Mouse (Mus musculus) forebrain, embryonic 14.5 days (tissue): ENCODE measurements at regions not wholly inside any gene's neighbourhood (a gene's known extent, or its start where the extent isn't known, plus 50 kb on each side); places are given as distances from the start of the nearest gene placed in this dataset.

Experiments used
- ATAC-seq: fragments of 200-750 bp; cut with Nextera tagmentation; 2 replicates; pipeline ENCODE4 v1.8.0; 2017; ENCODE audit warnings: mild to moderate bottlenecking, moderate library complexity
- DNase-seq: peaks from one replicate; pipeline ENCODE4 v3.0.0-alpha.2; 2015; ENCODE audit warnings: low spot score
- H3K27ac ChIP-seq: fragments of 300-500 bp; sonication (generic); 2 replicates; pipeline ENCODE4 v1.5.1; 2014; ENCODE audit warnings: low read depth, mild to moderate bottlenecking, control low read depth, low read length, moderate library complexity
- H3K27me3 ChIP-seq: fragments of 300-500 bp; sonication (generic); replicated peaks from 2 replicates; pipeline ENCODE4 v1.6.1; 2014; ENCODE audit warnings: low read length, control low read depth, mixed read lengths; ENCODE audit not compliant: control insufficient read depth, insufficient read depth
- H3K36me3 ChIP-seq: fragments of 300-500 bp; sonication (generic); 2 replicates; pipeline ENCODE4 v1.6.1; 2014; ENCODE audit warnings: low read length, control low read depth; ENCODE audit not compliant: control insufficient read depth, insufficient read depth
- H3K4me1 ChIP-seq: fragments of 300-500 bp; sonication (generic); 2 replicates; pipeline ENCODE4 v1.6.1; 2014; ENCODE audit warnings: antibody characterized with exemption, low read length, control low read depth; ENCODE audit not compliant: control insufficient read depth, insufficient read depth
- H3K4me2 ChIP-seq: fragments of 300-500 bp; sonication (generic); 2 replicates; pipeline ENCODE4 v1.6.1; 2014; ENCODE audit warnings: mild to moderate bottlenecking, control low read depth, low read length
- H3K4me3 ChIP-seq: fragments of 300-500 bp; sonication (generic); 2 replicates; pipeline ENCODE4 v1.5.1; 2014; ENCODE audit warnings: low read depth, low read length, control low read depth
- H3K9ac ChIP-seq: fragments of 300-500 bp; sonication (generic); 2 replicates; pipeline ENCODE4 v1.6.1; 2014; ENCODE audit warnings: mild to moderate bottlenecking, low read length, control low read depth, moderate library complexity
- H3K9me3 ChIP-seq: fragments of 300-500 bp; sonication (generic); replicated peaks from 2 replicates; pipeline ENCODE4 v1.6.1; 2016; ENCODE audit warnings: low read length, control low read depth, mixed read lengths; ENCODE audit not compliant: control insufficient read depth
- WGBS: fragments of 180-500 bp; shearing (Covaris S2); extraction: QIAGEN DNeasy Blood & Tissue Kit; methylation state at CpG from one replicate; pipeline ENCODE4 v1.1.7; 2014; 5-methylcytosine and 5-hydroxymethylcytosine counted together

DNA sequence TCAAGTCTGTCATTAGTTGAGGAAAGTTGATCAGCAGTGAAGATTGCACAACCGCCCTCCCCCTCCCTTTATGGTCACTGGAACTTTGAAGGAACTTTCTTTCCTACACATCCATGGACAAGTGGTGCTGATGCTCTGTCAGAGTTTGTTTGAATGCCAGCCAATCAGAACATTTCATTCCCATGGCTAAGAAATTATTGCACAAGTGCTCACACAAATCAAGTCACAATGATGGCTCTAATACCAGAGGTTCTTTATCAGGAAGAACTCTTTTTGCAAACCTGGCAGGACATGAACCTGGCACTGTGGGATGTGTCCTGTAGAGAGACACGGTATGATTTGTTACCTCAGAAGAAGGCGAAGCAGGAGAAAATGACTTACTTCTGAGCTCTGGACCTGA lies 54.3 kb upstream of the Spry2 start:
- Histone ChIP-seq H3K4me2 (no peak overlapping the region), H3K4me3 (no peak overlapping the region), H3K9me3 (no peaks in the 10 kb centered on the region), H3K27me3 (no peaks in the 10 kb centered on the region), H3K9ac (no peak overlapping the region), H3K4me1 (no peaks in the 10 kb centered on the region), H3K27ac (no peak overlapping the region), H3K36me3 (no peaks in the 10 kb centered on the region)
- 88% methylated on average over 3 of the region's 3 CpGs for WGBS
- no peak for DNase-seq
- no peak for ATAC-seq

DNA sequence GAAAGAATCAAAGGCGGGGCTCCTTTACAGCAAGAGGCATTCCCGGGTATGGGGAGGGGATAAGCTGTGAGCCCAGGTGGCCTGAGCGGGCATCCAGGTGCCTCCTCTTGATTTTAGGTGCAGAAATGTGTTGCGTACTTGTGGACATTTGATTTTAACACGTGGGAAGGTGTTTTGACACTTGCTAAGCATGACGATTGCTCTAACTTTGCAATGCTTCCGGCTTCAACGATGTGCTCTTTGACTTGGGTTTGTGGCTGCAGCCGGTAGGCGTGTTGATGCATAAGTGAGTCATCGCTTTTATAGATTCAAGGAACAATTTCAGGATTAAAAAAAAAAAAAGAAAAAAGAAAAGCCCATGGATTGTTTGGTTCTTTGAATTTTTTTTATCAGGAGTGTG lies 58.5 kb upstream of the Spry2 start:
- no peaks in the 10 kb centered on the region for H3K9me3 ChIP-seq
- ATAC-seq (no peak), DNase-seq (no peak)
- no peaks in the 10 kb centered on the region for H3K4me1 ChIP-seq
- H3K36me3 ChIP-seq: no peaks in the 10 kb centered on the region
- no peak overlapping the region for H3K4me3 ChIP-seq
- no peak overlapping the region for H3K27ac ChIP-seq
- H3K4me2 ChIP-seq: no peak overlapping the region
- H3K27me3 ChIP-seq: no peaks in the 10 kb centered on the region
- H3K9ac ChIP-seq: no peak overlapping the region
- 92% methylated on average over 11 of the region's 11 CpGs for WGBS

DNA sequence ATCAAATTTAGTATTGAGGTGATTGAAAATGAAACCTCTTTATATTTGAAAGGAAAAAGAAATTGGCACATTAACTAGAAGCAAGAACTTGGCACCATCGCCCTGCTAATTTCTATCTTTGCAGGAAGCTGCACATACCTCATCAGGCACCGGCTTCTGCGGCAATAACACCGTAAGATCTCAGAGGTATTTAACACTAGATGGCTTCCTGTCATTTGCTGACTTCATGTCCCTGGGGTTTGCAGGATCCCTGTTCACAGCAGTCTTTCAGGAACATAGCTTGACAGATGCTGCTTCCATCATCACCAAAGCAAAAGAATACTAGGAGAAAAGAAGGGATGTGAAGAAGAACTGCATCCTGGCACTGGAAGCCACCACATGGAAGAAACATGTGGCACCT lies 60.2 kb upstream of the Spry2 start:
- Histone ChIP-seq H3K9ac (no peak overlapping the region), H3K27me3 (no peaks in the 10 kb centered on the region), H3K4me1 (no peaks in the 10 kb centered on the region), H3K4me2 (no peak overlapping the region), H3K9me3 (no peaks in the 10 kb centered on the region), H3K36me3 (no peaks in the 10 kb centered on the region), H3K4me3 (no peak overlapping the region), H3K27ac (no peak overlapping the region)
- 91% methylated on average over 4 of the region's 4 CpGs for WGBS
- DNase-seq (no peak), ATAC-seq (no peak)

DNA sequence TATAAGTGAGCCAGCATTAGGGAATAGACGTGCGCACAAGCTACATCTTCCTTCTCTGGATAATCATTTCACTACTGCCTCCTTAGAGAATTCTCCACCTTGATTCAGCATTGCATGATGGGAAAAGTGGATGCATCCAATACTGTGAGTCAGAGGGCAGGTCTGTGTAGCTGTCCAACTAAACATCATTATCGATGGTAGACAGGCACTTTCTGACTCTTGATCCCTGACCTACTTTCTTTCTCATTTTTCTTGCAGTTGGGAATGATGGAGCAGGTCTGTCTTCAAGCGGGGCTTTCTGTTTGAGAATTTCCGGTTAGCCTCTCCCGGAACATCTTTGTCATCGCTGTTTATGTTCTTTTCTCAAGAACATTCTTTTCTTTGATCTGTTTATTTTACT lies 61.4 kb upstream of the Spry2 start:
- ATAC-seq: no peak
- Histone ChIP-seq H3K4me3 (no peak overlapping the region), H3K36me3 (no peaks in the 10 kb centered on the region), H3K9me3 (no peaks in the 10 kb centered on the region), H3K27me3 (no peaks in the 10 kb centered on the region), H3K4me1 (no peaks in the 10 kb centered on the region), H3K4me2 (no peak overlapping the region), H3K9ac (no peak overlapping the region), H3K27ac (no peak overlapping the region)
- WGBS: 94% methylated on average over 7 of the region's 7 CpGs
- no peak for DNase-seq

DNA sequence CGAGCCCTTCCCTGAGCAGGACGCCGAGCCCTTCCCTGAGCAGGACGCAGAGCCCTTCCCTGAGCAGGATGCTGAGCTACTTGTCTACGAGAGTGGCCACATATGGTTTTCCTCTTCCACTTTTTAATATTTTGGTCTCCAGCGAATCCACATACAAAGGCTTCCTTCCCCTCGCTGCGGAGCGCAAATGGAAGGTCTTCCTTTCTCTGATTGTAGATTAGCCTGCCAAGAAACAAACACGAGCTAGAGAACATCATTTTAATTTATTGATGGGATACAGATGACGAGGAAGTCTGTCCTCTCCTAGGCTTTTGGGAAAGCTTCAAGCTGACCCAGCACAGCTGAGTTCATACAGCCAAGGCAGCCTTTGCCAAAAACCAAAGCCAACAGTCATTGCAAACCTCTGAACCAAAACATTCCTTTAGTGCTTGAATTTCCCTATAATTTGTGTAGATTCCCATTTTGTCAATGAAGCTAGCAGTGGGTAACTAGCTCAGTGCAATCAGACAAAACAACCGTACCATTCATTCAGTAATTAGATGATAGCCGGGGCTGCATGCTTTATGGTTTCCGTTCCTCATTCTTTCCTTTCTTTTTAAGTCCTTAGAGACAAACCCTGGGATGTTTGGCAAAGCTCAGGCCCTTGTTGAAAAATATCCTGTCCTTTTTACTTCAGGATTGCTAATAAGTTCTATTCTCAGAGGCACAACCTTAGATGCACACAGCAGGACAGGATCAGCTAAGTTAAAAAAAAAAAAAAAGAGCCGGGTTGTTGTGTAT lies 83.1 kb upstream of the Spry2 start:
- H3K9ac ChIP-seq: no peak overlapping the region
- no peaks in the 10 kb centered on the region for H3K36me3 ChIP-seq
- WGBS: 43% methylated on average over 15 of the region's 15 CpGs
- ATAC-seq: peak; percentile 37; the same call in 1 of the 2 replicates
- H3K27me3 ChIP-seq: no peaks in the 10 kb centered on the region
- no peak overlapping the region for H3K4me3 ChIP-seq
- DNase-seq: peak; percentile 45
- no peaks in the 10 kb centered on the region for H3K9me3 ChIP-seq
- H3K4me1 ChIP-seq: 0 out of 2 replicates have a peak, but pooled peaks cover 2% of the 10 kb centered on the region
- no peak overlapping the region for H3K27ac ChIP-seq
- peak overlapping the region; percentile 4; the same call in 1 of the 2 replicates for H3K4me2 ChIP-seq

DNA sequence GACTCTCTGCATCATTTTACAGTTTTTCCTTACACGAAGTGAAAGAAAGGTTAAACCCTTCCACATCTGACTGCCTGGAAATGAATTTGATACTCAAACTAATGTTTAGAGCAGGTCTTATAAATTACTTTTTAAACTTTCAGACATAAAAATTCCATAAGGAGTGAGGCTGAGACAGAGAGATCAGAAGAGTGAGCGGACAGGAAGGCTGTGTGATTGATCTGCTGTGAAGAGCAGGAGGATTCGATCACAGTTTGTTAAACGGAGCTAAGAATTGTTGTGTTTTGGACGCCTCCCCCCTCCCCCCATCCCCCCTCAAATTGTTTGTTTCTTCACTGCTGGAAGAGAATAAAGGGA lies 83.7 kb upstream of the Spry2 start:
- no peak overlapping the region for H3K4me2 ChIP-seq
- H3K27me3 ChIP-seq: no peaks in the 10 kb centered on the region
- DNase-seq (no peak), ATAC-seq (no peak)
- no peak overlapping the region for H3K4me3 ChIP-seq
- no peak overlapping the region for H3K27ac ChIP-seq
- no peak overlapping the region for H3K9ac ChIP-seq
- no peaks in the 10 kb centered on the region for H3K36me3 ChIP-seq
- H3K9me3 ChIP-seq: no peaks in the 10 kb centered on the region
- WGBS: 27% methylated on average over 5 of the region's 5 CpGs
- H3K4me1 ChIP-seq: 0 out of 2 replicates have a peak, but pooled peaks cover 2% of the 10 kb centered on the region

DNA sequence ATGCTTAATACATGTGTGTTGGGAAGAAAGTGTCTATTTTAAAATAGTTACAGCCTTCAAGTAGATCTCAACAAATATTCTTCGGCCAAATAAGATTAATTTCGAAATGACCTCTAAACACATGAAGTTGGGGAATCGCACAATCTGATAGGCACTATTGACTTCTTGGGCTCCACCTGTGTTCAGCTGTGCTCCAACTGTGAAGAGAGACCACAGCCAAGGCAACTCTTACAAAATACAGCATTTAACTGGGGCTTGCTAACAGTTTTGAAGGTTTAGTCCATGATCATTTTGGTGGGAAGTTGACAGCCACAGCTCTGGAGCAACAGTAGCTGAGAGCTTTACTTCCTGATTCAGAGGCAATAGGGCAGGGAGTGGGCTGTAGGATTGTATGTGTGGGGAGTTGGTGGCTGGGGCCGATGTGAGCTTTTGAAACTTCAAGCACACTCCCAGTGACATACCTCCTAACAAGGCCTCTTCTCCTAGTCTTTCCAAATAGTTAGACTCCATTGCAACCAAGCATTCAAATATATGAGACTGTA lies 90.8 kb upstream of the Spry2 start:
- H3K4me2 ChIP-seq: no peak overlapping the region
- 93% methylated on average over 4 of the region's 4 CpGs for WGBS
- no peaks in the 10 kb centered on the region for H3K4me1 ChIP-seq
- H3K9me3 ChIP-seq: no peaks in the 10 kb centered on the region
- ATAC-seq: no peak
- no peaks in the 10 kb centered on the region for H3K27me3 ChIP-seq
- H3K9ac ChIP-seq: no peak overlapping the region
- H3K36me3 ChIP-seq: no peaks in the 10 kb centered on the region
- H3K4me3 ChIP-seq: no peak overlapping the region
- H3K27ac ChIP-seq: no peak overlapping the region
- DNase-seq: no peak

DNA sequence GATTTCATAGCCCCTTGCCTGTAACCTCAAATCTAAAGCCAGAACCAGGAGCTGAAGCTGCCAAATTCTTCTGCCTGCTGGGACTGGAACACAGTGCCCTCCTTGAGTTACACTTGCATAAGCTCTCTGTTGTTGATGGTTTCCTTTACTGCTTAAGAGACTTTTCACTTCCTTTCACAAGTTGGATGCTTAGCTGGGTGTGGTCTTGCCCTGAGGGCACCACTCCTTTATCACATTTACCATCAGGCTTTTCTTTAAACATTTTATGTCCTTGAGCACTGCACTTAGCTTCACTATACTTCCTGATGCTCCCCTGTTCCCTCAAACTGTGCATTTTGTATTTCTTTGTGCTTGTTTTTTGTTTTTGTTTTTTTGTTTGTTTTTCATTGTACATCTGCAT lies 92.1 kb upstream of the Spry2 start:
- H3K9me3 ChIP-seq: no peaks in the 10 kb centered on the region
- H3K9ac ChIP-seq: no peak overlapping the region
- H3K27me3 ChIP-seq: no peaks in the 10 kb centered on the region
- no peaks in the 10 kb centered on the region for H3K4me1 ChIP-seq
- no peak for DNase-seq
- no peak for ATAC-seq
- H3K4me2 ChIP-seq: no peak overlapping the region
- H3K4me3 ChIP-seq: no peak overlapping the region
- H3K36me3 ChIP-seq: no peaks in the 10 kb centered on the region
- no peak overlapping the region for H3K27ac ChIP-seq

DNA sequence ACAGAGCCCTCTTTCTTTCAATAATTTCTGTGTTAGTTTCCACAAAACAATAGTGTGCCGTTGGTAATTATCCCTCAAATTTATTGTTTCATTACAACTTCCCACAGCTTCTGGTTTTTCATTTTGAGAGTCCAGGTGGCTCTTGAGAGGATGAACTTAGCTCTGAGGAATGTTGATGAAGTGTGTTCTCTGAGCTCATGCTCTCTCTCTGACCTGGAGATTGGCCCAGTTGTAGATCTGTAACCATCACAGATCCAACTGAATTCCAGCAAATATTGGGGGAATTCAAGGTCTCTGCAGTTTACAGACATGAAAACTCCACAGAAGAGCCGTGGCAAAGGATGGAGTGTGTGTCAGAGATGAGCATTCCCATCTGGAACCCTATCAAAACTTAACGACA lies 96.5 kb upstream of the Spry2 start:
- Histone ChIP-seq H3K27ac (no peak overlapping the region), H3K9me3 (no peaks in the 10 kb centered on the region), H3K36me3 (no peaks in the 10 kb centered on the region), H3K27me3 (no peaks in the 10 kb centered on the region), H3K4me1 (no peaks in the 10 kb centered on the region), H3K4me3 (no peak overlapping the region), H3K9ac (no peak overlapping the region), H3K4me2 (no peak overlapping the region)
- WGBS: 80% methylated on average over 3 of the region's 3 CpGs
- DNase-seq (no peak), ATAC-seq (no peak)
